Mouse (Mus musculus) erythroblast, adult 5-6 weeks (primary cell): Measurements from ENCODE around the gene Pagr1a. TPM values are rescaled to one million over a fixed set of nuclear protein-coding genes. Genes with fewer than 3 reads are reported as not detected.

Experiments
- ATAC-seq: replicated peaks from 2 replicates; pipeline ENCODE4 v1.8.0; 2016; ENCODE audit warnings: moderate number of reproducible peaks, mild to moderate bottlenecking, moderate TSS enrichment, inconsistent platforms; ENCODE audit not compliant: poor library complexity, low FRiP score, severe bottlenecking
- total RNA-seq, 2 experiments: library from RNA; stranded (forward) in 1 of 2; stranded (reverse) in 1 of 2; fragments of 150-400 nt in 1 of 2; fragments of 200-764, 138-1000 nt in 1 of 2; gene quantifications; 2 replicates each; pipeline versions ENCODE4 v1.2.3 to v1.2.4; 2015 to 2017; ENCODE audit warnings: low replicate concordance in 2 of 2

Gene Pagr1a
- total RNA-seq, 2 experiments from 2014 or later: 7.1 to 18.8 TPM

DNA sequence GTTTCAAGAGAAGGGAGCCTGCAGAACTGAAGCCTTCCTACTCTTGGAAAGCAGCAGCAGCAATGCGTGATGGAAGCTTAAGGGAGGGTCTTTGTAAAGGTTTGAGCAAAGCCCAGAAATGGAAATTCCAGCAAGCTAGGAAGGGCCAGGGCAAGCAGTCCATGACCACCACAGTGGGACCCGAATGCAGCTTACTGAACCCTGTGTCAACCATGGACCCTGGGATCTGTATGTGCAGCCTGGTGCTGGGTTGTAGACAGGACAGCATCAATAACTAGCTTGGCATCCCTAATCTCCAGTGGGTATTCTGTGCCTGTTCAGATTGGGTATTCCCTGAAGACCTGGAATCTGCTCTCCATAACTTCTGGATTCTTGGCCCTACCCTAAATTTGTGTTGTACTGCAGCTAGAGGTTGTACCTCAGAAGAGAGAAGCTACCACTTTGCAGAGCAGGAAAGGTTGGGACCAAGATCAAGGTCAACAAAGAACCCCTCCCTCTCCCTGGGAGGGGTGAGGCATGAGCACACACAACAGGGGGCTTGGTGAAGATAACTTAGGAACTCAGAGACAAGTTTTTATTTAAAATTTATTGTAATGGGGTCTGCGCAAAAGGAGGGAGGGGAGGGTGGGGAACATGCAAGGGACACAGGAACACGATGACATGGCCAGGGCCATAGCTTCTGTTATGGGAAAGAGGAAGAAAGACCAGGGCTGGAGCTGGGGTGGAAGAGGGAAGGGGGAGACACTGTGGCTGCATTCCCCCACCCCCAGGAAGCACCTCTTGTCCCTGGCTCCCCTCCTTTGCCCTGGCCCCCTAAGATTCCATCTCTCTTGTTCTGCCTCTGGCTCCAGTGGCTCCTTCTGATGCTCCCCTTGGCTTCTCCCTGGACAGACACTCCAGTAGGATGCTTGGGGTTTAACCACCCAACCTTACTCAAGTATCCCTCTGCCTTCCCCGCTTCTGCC, 4.7 kb upstream of the Pagr1a start:
- ATAC-seq: no peak

DNA sequence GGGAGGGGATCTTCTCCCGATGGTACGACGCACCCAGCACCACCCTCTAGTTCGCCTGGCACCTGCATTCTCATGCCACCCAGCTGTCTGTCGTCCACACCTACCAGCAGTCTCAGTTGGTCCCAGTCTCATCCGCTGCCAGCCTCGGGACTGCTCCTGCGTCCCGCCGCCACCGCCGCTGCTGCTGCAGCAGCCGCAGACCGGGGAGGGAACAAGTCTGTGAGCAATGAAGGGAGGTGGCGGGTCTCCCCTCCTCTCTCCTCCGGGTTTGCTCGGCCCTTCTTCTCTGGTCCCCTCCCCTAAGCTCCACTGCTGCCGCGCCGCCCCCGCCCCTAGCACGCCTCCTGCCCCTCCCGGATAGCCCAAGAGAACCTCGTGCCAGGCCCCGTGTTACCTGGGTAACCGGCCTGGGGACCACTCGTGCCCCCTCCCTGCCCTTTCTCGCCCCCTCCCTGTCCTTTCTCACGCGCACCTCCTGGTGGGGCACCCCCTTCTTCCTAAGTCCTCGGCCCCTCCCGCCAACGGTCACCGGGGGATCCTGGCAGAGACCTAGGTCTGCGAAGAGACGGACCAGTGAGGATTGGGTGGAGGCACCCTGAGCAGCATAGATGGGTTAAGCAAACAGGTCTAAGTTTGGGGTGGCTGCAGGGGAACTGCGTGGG, 3.9 kb upstream of the Pagr1a start, which contains the start of the genes Gm42742 and Prrt2:
Gm42742 (minus strand) TSS at position 197 of the 662 bp plus-strand sequence.
Prrt2 (minus strand) TSS at position 311 of the 662 bp plus-strand sequence.
- no peak for ATAC-seq

DNA sequence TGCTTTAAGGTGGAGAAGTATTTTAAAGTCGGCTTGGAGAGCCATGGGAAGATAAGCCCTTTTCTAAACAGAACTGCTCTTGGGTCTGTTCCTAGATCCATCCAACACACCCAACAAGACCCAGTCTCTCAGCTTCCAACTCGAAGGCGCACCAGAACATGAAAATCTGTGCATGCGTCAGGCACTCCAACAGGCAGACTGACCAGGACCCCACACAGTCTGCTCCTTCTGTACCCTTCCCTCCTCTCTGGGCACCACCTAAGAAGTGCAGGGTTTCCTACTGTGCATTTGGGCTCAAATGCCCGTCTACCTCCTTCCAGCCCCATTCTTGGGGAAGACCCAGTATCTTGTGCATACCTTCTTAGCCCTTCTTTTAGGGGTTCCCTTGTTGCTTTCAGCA, 3.3 kb upstream of the Pagr1a start:
- ATAC-seq: no peak

DNA sequence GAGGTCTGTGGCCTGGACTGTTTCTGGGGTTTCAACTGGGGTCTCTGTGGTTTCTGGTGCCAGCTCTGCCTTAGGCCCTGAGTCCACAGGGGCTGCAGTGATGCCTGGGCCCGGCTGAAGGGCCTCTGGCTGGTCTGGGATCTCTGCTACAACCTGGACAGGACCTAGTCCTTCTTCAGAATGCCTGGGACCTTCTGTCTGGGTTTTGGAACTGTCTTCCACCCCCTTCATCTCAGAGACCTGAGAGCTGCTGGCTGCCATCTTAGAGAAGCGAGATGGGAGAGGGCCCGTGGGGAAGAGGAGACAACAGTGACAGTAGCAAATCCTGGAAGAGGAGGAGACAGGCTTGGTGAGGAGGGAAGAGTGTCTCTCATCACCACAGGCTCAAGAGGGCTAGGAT, 2.9 kb upstream of the Pagr1a start:
- ATAC-seq: no peak

DNA sequence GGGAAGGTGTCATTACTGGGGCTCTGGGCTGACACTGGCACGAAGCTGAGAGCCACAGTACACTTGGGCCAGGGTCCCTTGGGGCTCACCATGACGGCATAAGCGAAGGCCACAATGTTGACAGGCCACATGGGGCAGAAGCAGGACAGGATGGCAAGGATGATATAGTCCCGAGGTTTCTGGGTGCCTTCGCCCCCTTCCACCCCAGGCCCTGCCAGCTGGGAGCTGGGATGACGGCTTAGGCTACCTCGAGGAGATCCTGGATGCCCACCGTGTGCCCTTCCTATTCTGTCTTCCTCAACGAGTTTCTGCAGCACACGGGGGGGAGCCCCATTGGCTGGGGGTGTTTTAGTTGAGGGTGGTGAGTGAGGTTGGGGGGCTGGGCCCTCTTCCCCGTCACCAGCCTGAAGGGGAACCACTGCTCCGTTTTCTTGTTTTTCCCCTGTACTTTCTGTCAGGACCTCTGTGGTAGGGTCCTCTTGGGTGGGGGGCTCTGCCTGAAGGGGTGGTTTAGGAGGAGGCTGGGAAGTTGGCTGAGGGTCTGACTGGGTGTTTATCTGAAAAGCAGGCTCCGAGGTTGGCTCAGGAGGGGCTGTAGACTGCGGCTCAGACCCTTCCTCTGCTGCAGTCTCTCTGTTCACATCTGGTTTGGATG, 2.3 kb upstream of the Pagr1a start:
- no peak for ATAC-seq

- ATAC-seq: no peak
Observed at GRCm38 (mm10) chr7:127018416-127019305, 1.5 kb upstream of the Pagr1a start.

- no peak for ATAC-seq
Observed at GRCm38 (mm10) chr7:127017950-127018345, 796 bp upstream of the Pagr1a start.

GRCm38 (mm10) chr7:127016486-127016938, 640 bp downstream of the Pagr1a start:
- ATAC-seq: peak; percentile 66

GRCm38 (mm10) chr7:127016481-127016485, 869 bp downstream of the Pagr1a start, which contains the start of gene Pagr1b:
Gene Pagr1b, minus strand, starts transcription at chr7:127016484.
- no peak for ATAC-seq

GRCm38 (mm10) chr7:127016081-127016480, 1.1 kb downstream of the Pagr1a start:
- ATAC-seq: peak; percentile 30

DNA sequence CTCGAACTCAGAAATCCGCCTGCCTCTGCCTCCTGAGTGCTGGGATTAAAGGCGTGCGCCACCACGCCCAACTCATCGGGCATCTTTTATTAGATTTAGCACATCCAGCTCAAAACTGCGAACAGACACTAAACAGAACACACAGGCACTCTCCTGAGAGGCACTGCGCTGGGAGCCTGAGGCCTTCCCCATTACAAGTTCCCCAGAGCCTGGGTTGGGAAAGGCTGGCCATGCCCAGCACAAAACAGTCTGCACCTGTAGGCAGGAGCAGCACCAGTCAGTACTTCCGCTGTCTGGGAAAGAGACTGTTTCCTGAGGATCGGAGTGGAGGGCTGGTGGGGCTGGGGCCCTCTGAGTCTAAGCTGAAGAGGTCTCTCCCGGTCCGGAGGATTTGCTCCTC, 2.2 kb downstream of the Pagr1a start:
- no peak for ATAC-seq

- 0 out of 2 replicates have a peak, but pooled peaks have one; percentile 23 for ATAC-seq
Observed at GRCm38 (mm10) chr7:127014320-127014719, 2.8 kb downstream of the Pagr1a start, which contains the start of gene Mvp. Gene Mvp, minus strand, starts transcription at chr7:127014621.

GRCm38 (mm10) chr7:127013385-127013784, 3.8 kb downstream of the Pagr1a start:
- ATAC-seq: no peak

DNA sequence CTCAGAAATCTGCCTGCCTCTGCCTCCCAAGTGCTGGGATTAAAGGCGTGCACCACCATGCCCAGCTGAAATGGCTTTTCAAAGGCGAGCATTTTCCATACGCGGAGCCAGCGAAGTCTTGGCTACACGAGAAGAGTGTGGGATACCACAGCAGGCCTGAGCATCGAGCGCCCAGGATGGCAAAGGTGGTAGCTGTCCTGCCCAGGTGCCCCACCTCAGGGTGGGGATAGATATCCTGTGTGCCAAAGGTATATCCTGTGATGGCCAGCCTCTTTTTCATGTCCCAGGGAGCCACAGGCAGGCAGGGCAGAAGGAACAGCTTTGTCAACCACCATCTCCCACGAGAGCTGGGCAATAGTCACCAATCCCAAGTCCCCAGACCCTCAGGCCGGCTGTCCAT, 4.3 kb downstream of the Pagr1a start:
- no peak for ATAC-seq

DNA sequence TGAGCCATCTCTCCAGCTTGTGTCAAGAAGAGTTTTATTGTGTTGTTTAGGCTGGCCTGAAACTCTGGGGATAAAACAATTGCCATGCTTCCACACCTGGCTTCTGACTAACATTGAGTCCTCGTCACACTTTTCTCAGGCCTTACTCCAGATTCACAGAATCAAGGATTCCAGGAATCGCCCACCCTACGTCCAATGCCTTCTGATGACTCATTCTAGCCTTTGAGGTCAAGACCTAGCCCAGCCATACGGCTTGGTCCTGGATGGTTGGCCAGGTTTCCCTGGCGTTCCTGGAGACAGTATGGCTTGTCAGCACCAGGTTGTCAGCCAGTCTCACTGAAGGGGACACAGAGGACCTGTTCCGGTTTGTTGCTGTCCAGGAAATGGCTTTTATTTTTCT, 4.8 kb downstream of the Pagr1a start:
- ATAC-seq: no peak

DNA sequence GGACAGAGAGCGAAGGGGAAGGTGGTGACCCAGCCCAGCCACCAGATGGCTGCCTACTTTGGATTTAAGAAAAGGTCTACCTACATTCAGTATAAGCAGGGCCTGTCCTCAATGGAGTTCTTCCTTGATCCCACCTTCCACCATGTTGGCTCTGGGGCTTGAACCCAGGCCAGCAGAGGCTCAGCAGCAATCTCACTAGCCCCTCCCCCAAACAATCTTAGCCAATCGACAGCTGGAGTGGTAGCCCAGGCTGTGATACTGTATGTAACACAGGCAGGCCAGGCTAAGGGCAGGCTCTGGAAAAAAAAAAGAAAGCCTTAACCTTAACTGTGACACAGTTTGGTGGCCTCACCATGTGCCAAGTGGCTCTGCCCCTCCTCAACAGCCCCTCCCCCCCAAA, 5.4 kb downstream of the Pagr1a start:
- ATAC-seq: no peak

DNA sequence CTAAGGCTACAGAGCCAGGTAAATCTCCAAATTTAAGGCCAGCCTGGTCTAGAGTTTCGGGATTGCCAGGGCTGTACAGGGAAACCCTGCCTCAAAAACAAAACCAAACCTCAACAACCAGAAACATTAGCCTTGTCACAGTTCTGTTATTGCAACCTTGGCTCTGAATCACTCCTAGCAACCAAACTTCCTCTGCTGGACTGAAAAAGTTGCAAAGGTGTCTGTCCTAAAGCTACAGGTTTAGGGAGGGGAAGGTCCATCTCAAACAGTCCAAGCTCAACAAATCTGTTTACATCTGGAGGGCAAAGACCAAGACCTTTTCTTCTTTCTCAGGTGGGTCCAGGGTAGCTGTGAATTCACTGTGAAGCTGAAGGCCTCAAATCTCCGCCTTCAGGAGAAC, 6.1 kb downstream of the Pagr1a start:
- ATAC-seq: no peak

DNA sequence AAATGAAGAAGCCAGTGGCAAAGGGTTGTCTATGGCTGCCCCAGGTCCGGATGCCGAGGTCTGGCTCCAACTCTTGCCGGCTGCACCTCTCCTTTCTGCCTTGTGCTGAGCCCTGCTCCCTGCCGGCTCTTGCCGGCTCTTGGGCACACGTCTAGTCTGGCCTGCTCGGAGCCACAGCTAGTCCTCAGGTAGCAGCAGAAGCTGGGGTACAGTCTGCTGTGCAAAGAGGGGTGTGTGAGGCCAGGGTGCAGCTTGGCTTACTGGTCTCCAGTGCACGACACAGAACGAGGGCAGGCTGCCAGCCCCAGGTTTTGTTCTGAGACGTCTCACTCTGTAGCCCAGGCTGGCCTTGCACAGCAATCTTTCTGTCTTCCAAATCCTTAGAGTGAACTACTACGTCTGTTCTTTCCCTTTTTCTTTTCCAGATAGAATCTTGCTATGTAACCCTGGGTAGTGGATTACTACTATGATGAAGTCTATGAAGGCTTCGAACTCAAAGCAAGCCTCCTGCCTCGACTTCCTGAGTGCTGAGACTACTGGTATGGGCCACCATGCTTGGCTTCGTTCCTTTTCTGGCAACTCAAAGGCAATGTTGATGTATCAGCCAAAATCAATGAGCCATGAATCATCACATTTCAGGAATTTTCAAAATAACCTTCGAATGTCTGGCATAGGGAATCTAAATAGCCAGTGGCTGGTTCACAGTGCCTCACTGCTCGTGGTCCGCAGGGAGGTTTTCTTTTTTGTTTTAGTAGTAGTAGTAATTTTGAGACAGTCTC, 7.7 kb downstream of the Pagr1a start:
- no peak for ATAC-seq
